7 mouse cellular contexts compared by ENCODE assay signal in the genomic region with DNA sequence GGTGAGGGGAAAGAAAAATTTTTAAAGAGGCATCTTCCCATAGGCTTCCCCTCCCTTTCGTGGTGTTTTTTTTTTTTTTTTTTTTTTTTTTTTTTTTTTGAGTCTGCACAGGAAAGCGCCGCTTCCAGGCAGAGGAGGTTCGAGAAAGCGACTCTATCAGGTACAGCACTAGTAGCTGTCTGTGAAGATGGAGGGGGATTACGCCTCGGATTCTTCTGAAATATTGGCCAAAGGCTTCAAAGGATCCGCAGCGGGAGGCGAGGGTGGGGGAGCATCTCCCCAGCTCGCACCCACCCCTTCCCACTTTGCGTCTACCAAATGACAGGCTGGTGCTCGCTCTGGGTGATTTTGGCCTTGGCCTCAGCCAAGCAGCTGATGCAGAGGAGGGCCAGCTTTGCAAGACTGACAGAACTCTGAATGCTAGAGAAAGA.
DNase-seq lines count a peak whose midpoint lies in the region; ATAC-seq and TF ChIP-seq lines count a peak whose summit lies in the region.

No protein-coding gene starts in this region.

- H3K27me3 ChIP-seq in intestine, embryonic 15.5 days (replicated peaks) = no peaks in the 10 kb centered on the region
- H3K27me3 ChIP-seq in limb, embryonic 14.5 days (ENCODE audit: control insufficient read depth, insufficient read depth, low read length) = no peaks in the 10 kb centered on the region
- H3K27me3 ChIP-seq in myocyte (ENCODE audit: control insufficient read depth, insufficient read depth, insufficient read length) = no peaks in the 10 kb centered on the region

- H3K4me1 ChIP-seq in intestine, embryonic 15.5 days (replicated peaks) = no peaks in the 10 kb centered on the region
- peaks cover 12% of the 10 kb centered on the region for H3K4me1 ChIP-seq in limb, embryonic 14.5 days (ENCODE audit: control insufficient read depth, insufficient read depth, low read length)

- H3ac ChIP-seq in myocyte (ENCODE audit: control insufficient read depth, insufficient read length) = peak overlapping the region; percentile 66

- H3K9me3 ChIP-seq in intestine, embryonic 15.5 days = no peaks in the 10 kb centered on the region
- H3K9me3 ChIP-seq in limb, embryonic 14.5 days (ENCODE audit: control insufficient read depth, low read length) = no peaks in the 10 kb centered on the region

- ATAC-seq in intestine, embryonic 15.5 days = peak; percentile 74
- ATAC-seq in limb, embryonic 14.5 days (ENCODE audit: low FRiP score, low read depth) = peak; percentile 59

- peak overlapping the region; percentile 62 for H3K4me2 ChIP-seq in intestine, embryonic 15.5 days (replicated peaks)
- H3K4me2 ChIP-seq in limb, embryonic 14.5 days (replicated peaks; ENCODE audit: low read depth, low read length, severe bottlenecking) = peak overlapping the region; percentile 62
- peak overlapping the region; percentile 85 for H3K4me2 ChIP-seq in myocyte (ENCODE audit: low read depth)

- WGBS in intestine, embryonic 15.5 days = 1% methylated on average over 13 of the region's 13 CpGs
- WGBS in limb, embryonic 14.5 days = under 1% methylated on average over 13 of the region's 13 CpGs

- peak; percentile 49 for DNase-seq in adrenal gland, adult 8-10 months
- DNase-seq in embryo, embryonic 10 days (ENCODE audit: low spot score) = peak; percentile 72
- peak; percentile 72 for DNase-seq in gastrocnemius, postnatal 14 days
- DNase-seq in limb, embryonic 14.5 days (ENCODE audit: low spot score) = peak; percentile 81
- peak; percentile 30 for DNase-seq in urinary bladder, adult 2 months (ENCODE audit: low spot score)

- H3K27ac ChIP-seq in intestine, embryonic 15.5 days = peak overlapping the region; percentile 93
- H3K27ac ChIP-seq in limb, embryonic 14.5 days (replicated peaks; ENCODE audit: low read depth, low read length) = peak overlapping the region; percentile 99

- no peaks in the 10 kb centered on the region for H3K36me3 ChIP-seq in intestine, embryonic 15.5 days
- H3K36me3 ChIP-seq in limb, embryonic 14.5 days (ENCODE audit: control insufficient read depth, insufficient read depth, low read length) = peaks cover 3% of the 10 kb centered on the region
- H3K36me3 ChIP-seq in myocyte (ENCODE audit: control insufficient read depth, insufficient read depth) = peaks cover 6% of the 10 kb centered on the region

- peaks cover 66% of the 10 kb centered on the region for H3K79me2 ChIP-seq in myocyte (ENCODE audit: control insufficient read depth, insufficient read depth)

- intact Hi-C loops in gastrocnemius, postnatal 14 days (cut with DNase I; ENCODE audit: low total_unique reads) = loop anchor here (5.0 kb wide), 1 partner anchor 372 kb away; no protein-coding TSS in a partner anchor

- peak; percentile 23; the same call in 1 of the 2 replicates for TF ChIP-seq POLR2A in limb, embryonic 14.5 days (IDR thresholded peaks at IDR 0.05; ENCODE audit: borderline replicate concordance, extremely low read depth, insufficient read depth, insufficient read length)
- peak; percentile 61 for TF ChIP-seq POLR2A in myocyte (IDR thresholded peaks at IDR 0.05; ENCODE audit: insufficient read length, low read depth)

- peak overlapping the region; percentile 52 for H3K4me3 ChIP-seq in intestine, embryonic 15.5 days (replicated peaks)
- peak overlapping the region; percentile 64 for H3K4me3 ChIP-seq in limb, embryonic 14.5 days (replicated peaks; ENCODE audit: low read length)
- peak overlapping the region; percentile 96 for H3K4me3 ChIP-seq in myocyte

- peak overlapping the region; percentile 70 for H3K9ac ChIP-seq in intestine, embryonic 15.5 days
- peak overlapping the region; percentile 96 for H3K9ac ChIP-seq in limb, embryonic 14.5 days (ENCODE audit: low read depth, low read length, severe bottlenecking)

TF ChIP-seq in myocyte, 11 proteins besides CTCF, POLR2A, EP300 and RAD21:
- TF ChIP-seq SRF (IDR thresholded peaks at IDR 0.05; ENCODE audit: control insufficient read depth, insufficient read length, low read depth) (no peak), MYOG (IDR thresholded peaks at IDR 0.05; ENCODE audit: control insufficient read depth in 1 of 3, insufficient read depth in 1 of 3, insufficient read length in 2 of 3, low read depth in 2 of 3) (peak in 1 of 3 experiments; percentile 64), CEBPB (IDR thresholded peaks at IDR 0.05; ENCODE audit: insufficient read depth, poor library complexity, severe bottlenecking) (no peak), MAX (IDR thresholded peaks at IDR 0.05; ENCODE audit: low read depth) (no peak), USF1 (IDR thresholded peaks at IDR 0.05; ENCODE audit: low read depth) (peak; percentile 0), MYOD1 (IDR thresholded peaks at IDR 0.05; ENCODE audit: control insufficient read depth in 1 of 3, insufficient read length in 2 of 3, low read depth in 2 of 3) (peak in 1 of 3 experiments; percentile 56), TCF3 (IDR thresholded peaks at IDR 0.05; ENCODE audit: insufficient read length, low read depth) (no peak)

Comparison
In these comparisons a context has a peak if more than half of its experiments do, and no peak if none do; other contexts are left out.
1. Peak in every context shown above with its lines: DNase-seq, ATAC-seq, H3K4me3 ChIP-seq and H3K27ac ChIP-seq.
2. DNase-seq: peak in every context shown above with its lines; median percentile 81 in limb, embryonic 14.5 days; 72 in embryo, embryonic 10 days; 72 in gastrocnemius, postnatal 14 days; 49 in adrenal gland, adult 8-10 months; 30 in urinary bladder, adult 2 months.